Mouse (Mus musculus) lung, embryonic 14.5 days (tissue): ENCODE results near the gene Vmn2r77. TPM values are rescaled to one million over a fixed set of nuclear protein-coding genes. Genes with fewer than 3 reads are reported as not detected.

Experiments used
- ATAC-seq: fragments of 200-750 bp; cut with Nextera tagmentation; 2 replicates; pipeline ENCODE4 v1.8.0; 2017; ENCODE audit warnings: mild to moderate bottlenecking, moderate TSS enrichment, moderate library complexity; ENCODE audit not compliant: insufficient read depth
- DNase-seq: peaks from one replicate; pipeline ENCODE4 v3.0.0-alpha.2; 2015
- H3K27ac ChIP-seq: fragments of 300-500 bp; sonication (generic); 2 replicates; pipeline ENCODE4 v1.5.1; 2014; ENCODE audit warnings: low read depth, mild to moderate bottlenecking, moderate library complexity
- H3K27me3 ChIP-seq: fragments of 300-500 bp; sonication (generic); 2 replicates; pipeline ENCODE4 v1.6.1; 2014; ENCODE audit warnings: low read length, control low read depth; ENCODE audit not compliant: insufficient read depth
- H3K36me3 ChIP-seq: fragments of 300-500 bp; sonication (generic); 2 replicates; pipeline ENCODE4 v1.6.1; 2014; ENCODE audit warnings: control low read depth; ENCODE audit not compliant: insufficient read depth
- H3K4me1 ChIP-seq: fragments of 300-500 bp; sonication (generic); 2 replicates; pipeline ENCODE4 v1.6.1; 2014; ENCODE audit warnings: antibody characterized with exemption, control low read depth; ENCODE audit not compliant: insufficient read depth
- H3K4me2 ChIP-seq: fragments of 300-500 bp; sonication (generic); 2 replicates; pipeline ENCODE4 v1.6.1; 2014; ENCODE audit warnings: mild to moderate bottlenecking
- H3K4me3 ChIP-seq: fragments of 300-500 bp; sonication (generic); 2 replicates; pipeline ENCODE4 v1.5.1; 2014; ENCODE audit warnings: low read depth, low read length
- H3K9ac ChIP-seq: fragments of 300-500 bp; sonication (generic); 2 replicates; pipeline ENCODE4 v1.6.1; 2014
- H3K9me3 ChIP-seq: fragments of 300-500 bp; sonication (generic); 2 replicates; pipeline ENCODE4 v1.6.1; 2016; ENCODE audit warnings: low read depth, low read length, control low read depth
- CTCF ChIP-seq: IDR thresholded peaks from 2 replicates; pipeline ENCODE4 v1.5.1; 2016; ENCODE audit warnings: antibody characterized with exemption, low read depth
- WGBS: fragments of 180-500 bp; shearing (Covaris S2); extraction: QIAGEN DNeasy Blood & Tissue Kit; methylation state at CpG from one replicate; pipeline ENCODE4 v1.1.7; 2014; 5-methylcytosine and 5-hydroxymethylcytosine counted together
- polyA plus RNA-seq: library from polyadenylated mRNA; unstranded; fragments of >200 nt; fragmentation: Nextera tagmentation; extraction: Ambion mirVana; gene quantifications from 2 replicates; pipeline ENCODE4 v1.2.1, GENCODE M21; 2014

Vmn2r77 gene
- polyA plus RNA-seq, 1 experiment from 2014 or later: not detected

- no peaks in the 10 kb centered on the region for H3K36me3 ChIP-seq
- no peak for DNase-seq
- H3K27me3 ChIP-seq: no peaks in the 10 kb centered on the region
- H3K4me3 ChIP-seq: no peak overlapping the region
- no peak overlapping the region for H3K4me2 ChIP-seq
- no peak for ATAC-seq
- no peak for TF ChIP-seq CTCF
- no peak overlapping the region for H3K27ac ChIP-seq
- no peaks in the 10 kb centered on the region for H3K4me1 ChIP-seq
- no peaks in the 10 kb centered on the region for H3K9me3 ChIP-seq
- WGBS: 58% methylated on average over 1 of the region's 1 CpGs
- H3K9ac ChIP-seq: no peak overlapping the region
These were observed 21.6 kb downstream of the Vmn2r77 start for GRCm38 (mm10) chr7:86816466-86816865.

Other genes with a start within 250 kb of the Vmn2r77 start
- not detected in 2 replicates for gene Olfr295, start 211.2 kb upstream of the Vmn2r77 start, polyA plus RNA-seq
- not detected in 2 replicates for gene Olfr294, start 178.4 kb upstream of the Vmn2r77 start, polyA plus RNA-seq
- gene Olfr293, start 146.0 kb upstream of the Vmn2r77 start, polyA plus RNA-seq: not detected in 2 replicates
- gene Olfr292, start 106.7 kb upstream of the Vmn2r77 start, polyA plus RNA-seq: not detected in 2 replicates
- not detected in 2 replicates for gene Folh1, start 19.1 kb upstream of the Vmn2r77 start, polyA plus RNA-seq
- not detected in 2 replicates for gene Vmn2r78, start 120.1 kb downstream of the Vmn2r77 start, polyA plus RNA-seq
- gene Vmn2r79, start 201.1 kb downstream of the Vmn2r77 start, polyA plus RNA-seq: 0.01 TPM in 1 of 2 replicates, not detected in the other